Mouse (Mus musculus) urinary bladder, postnatal 4 days (tissue): ENCODE measurements at regions not wholly inside any gene's neighbourhood (a gene's known extent, or its start where the extent isn't known, plus 50 kb on each side); places are given as distances from the start of the nearest gene placed in this dataset.

Experiments used
- DNase-seq, 2 experiments: peaks; one replicate each; pipeline ENCODE4 v3.0.0; 2021 to 2022; ENCODE audit warnings: low spot score in 2 of 2

DNA sequence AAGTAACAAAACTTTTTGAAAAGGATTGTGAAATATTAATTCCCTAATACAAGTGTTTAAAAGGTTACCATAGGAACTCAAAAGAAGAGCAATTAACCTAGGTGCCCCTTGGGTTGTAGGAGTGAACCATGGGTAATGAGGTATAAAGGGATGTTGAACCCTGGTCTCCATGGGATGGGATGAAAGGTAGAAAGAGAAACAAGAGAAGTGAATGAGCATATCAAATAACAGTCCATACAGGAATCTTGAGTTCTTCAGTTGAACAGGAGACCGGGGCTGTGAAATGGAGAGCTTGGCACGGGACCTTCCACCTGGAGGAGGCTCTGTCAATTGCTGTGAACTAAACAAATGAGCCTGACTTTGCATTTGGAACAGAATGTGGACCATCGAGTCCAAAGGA lies 449.6 kb upstream of the Meis1 start:
- DNase-seq, result no peak

DNA sequence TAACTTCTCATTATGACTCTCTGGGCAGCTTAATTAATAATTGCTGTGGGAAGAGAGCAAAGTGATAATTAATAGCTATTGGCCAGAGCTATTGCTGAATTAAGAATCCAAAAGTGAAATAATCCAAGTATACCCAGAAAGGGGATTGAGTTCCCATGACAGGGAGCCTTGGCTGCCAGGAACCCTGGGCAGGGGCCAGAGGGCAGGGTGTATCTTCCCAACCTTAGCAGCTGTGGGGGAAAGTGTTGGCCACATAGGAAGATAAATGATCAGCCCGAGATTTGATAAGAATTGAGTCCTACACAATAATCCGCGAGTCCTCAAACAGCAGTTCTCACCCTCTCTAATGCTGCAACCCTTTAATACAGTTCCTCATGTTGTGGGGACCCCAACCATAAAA lies 450.0 kb upstream of the Meis1 start:
- no peak for DNase-seq

DNA sequence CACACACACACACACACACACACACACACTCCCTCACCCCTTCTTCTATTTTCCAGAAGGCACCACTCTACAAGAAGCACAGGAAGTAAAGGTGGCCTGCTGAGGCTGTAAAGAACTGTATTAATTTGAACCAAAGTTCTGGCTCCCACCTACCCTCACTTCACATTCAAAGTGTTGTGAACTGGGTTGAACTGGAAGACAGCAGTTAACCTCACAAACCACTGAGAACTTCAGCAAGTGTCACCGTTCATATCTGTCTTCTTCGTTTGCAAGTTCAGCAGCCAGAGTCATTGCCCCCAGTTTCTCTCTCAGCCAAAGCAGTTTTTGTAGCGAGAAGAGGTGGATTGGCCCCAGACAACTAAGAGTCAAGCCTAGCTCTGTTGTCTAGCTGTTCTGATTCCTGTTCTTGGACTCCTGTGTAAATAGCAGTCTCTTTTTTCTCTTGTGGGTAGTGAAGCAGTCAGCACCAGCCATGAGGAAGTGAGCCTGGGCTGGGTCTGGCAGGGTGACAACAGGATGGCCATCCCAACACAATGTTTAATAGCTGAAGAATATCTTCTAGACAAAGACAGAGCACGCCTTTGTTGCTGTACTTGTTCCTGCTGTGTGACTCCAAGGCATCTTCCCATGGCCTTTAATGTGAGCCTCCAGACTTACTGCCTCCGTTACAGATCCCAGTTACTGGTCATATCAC lies 452.0 kb upstream of the Meis1 start:
- DNase-seq, result no peak

DNA sequence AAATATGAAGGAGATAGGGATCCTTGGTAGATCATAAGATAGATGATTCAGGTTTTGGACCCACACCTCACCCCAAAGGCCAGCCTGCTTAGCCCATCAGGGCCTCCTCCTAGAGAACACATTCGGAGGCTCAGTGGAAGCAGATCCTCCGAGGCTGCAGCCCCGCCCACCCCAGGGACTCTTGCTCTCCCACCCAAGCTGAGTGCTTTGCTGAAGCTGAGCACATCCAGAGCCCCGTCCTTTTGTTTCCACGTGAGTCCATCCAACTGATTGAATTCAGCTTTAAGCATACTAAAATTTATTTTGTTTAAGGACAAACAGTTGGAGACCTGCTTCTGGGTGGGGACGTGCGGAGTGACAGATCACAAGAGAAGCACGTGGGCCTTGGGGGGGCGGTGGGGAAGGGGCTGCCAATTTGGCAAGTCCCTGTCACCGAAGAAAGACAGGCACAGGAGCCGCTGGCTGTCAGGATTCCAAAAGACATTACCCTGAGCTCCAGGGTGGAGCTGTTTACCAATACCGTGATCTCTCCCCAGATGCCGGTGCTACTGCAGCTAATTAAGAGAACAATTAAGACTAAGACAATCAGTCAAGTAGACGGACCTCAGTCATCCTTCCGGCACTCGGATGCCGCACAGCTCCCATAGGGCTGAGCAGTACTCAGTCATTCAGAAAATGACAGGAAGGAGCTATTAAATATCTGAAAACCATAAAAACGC lies 448.9 kb upstream of the Spred2 start:
- no peak for DNase-seq

DNA sequence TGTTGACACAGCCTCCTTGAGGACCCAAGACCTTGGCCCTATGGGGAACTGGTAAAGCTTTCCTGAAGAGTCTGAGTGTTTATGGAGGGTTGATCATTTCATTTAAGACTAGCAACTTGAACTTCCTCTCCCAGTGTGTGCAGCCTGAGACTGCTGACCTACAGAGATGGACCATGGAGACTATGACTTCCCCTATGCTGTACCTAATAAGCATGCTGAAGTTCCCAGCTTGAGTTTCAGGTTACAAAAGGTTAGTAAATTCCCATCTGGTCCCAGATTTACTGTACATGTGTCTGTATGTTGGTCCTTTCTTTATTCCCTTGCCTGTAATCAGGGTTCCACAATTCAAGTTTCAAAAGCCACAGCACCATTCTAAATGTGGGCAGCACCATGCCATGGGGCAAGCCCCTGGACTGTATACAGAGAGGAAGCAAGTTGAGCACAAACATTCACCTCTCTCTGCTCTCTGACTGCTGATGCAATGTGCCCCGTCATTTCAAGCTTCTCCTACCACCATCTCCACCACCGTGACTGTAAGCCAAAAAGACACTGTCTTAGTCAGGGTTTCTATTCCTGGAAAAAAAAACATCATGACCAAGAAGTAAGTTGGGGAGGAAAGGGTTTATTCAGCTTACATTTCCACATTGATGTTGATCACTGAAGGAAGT lies 431.0 kb upstream of the Spred2 start:
- DNase-seq, result no peak

DNA sequence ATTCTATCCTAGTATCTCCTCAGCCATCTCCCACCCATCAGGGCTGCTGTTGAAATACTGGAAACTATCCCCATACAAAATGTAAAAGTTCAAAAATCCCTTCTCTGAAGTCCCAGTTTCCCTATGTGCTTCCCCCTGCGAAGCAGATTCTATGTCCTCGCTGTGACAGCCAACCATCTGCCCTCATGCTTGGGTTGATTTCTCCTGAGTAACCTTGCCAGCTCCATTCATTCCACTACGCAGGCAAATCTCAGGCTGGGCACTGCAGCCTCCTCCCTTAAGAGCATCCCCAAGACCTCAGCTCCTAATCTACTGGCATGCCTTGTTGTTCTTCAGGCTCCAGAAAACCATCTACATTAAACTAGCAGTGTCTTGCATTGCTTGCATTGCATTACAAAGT lies 402.5 kb upstream of the Spred2 start:
- no peak for DNase-seq

DNA sequence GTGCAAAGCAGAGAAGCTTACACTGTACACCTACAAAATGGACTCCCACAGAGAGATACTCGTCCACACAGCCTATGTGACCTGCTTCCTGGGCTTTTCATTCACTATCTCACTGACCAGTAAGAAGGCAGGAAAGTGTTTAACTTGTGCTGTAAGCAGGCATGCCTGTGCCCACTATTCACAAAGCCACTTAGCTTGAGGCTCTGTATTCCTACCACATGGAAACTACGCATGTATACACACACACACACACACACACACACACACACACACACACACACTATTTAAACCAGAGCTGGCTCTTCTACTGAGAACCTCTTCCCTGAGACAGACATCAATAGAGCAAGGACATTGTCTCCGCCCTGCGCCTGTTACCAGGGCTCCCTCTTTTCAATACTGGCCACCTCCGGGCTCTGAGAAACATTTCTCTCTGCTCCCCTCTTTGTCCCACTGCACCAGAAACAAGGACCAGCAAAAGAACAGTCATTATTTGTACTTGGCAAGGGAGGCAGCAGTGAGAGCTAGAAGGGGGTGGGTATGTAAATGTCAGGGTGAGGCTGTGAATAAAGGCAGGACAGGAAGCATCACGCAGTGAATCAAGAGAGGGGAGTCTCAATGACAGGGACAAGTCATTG lies 400.2 kb upstream of the Spred2 start:
- DNase-seq, result no peak

DNA sequence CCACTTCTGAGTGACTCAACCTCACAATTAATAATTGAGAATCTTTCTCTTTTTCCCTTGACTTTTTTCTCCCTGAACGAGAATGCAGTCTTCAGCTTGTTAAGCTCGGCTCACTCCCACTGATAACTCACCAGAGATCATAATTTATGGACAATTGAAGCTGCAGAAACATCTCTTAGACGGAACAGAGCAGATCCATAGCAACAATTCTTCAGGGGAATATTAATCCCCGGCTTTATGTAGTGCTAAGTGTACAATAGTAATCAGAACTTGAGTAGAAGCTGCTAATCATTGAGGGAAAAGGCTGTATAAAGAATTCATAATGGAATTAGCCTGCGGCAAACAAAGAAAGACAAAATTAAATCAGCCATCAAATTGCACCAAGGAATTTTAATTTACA lies 395.0 kb upstream of the Spred2 start:
- DNase-seq, result no peak

DNA sequence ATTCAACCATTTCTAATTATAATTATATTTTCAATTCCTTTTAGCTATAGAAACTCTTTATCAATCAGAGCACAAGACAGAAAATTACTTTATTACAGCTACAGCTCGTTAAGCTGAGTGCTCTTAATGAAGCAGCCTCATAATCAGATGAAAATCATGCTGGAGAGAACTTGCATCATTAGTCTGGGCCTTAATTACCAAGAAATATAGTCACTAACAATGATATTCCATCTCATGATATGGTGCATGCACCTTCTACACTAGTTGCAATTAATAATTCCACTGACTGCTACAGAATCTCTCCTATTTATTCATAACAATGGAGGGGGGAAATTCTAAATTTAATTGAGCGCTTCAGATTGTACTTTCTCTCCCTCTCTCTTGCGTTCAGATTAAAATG lies 393.5 kb upstream of the Spred2 start:
- no peak for DNase-seq

DNA sequence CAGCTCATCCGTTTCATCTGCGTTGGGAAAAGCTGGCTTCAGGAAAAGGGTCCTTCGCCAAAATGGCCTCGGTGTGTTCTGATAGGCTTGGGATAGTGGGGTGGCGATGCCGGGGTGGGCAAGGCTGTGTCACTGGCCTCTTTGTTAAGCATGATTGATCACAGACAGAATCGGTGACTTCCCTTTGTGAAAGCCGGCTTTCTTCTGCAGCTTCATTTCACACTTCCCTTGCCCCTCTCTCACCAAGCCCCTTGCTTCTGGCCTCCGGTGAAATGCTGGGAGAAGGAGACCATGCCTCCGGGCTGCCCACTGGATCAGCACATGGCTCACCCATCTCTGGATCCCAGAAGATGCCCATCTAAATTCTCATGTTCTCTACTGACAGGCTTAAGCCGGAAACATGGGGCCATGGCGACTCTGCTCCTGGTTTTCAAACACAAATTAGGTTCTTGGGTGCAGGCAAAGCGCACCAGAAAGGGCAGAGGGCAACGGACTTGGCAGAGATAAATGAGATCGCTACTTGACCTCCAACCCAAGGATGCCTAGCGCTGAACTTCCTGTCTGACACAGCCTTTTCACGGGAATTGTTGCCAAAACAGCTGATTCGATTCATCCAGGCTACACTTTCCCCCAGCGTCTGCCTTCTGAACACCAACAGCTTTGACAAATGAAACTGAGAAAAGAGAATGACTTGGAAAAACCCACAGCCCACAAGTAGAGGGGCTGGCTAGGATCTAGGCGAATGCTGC lies 392.7 kb upstream of the Spred2 start:
- no peak for DNase-seq

DNA sequence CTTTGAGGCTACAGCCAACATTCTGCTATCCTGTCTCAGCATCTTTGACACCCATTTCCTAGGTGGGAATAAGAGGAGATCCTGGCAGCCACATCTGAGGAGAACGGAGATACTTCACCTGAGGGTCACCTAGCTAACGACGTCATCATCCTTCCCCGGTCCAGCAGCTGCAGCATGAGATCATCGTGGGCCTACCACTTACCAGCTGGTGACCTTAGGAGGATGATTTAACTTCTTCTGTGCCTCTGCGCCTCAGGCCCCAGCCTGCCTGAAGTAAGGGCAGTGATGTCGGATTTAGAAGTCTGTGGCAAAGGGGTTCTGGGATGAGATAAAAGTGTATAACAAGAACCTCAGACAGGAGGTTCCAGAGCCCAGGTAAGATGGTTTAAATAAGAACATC lies 391.3 kb upstream of the Spred2 start:
- DNase-seq, result no peak

DNA sequence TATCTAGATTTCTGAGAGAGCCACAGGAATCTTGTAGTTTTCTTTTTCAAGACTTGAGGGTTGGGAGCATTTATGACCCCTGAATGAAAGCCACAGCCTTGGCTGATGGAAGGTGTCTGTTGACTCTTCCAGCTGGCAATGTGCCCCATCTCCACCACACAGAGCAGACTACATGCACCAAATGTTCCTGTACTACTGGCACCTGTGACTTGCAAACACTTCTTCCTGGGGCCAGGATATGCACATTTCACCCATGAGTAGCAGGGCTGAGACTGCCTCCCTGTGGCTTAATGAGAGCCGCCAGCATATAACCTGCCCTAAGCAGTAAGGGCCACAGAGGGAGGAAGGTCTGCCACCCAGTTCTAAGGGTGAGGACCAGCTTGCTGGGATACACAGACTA lies 390.5 kb upstream of the Spred2 start:
- no peak for DNase-seq

DNA sequence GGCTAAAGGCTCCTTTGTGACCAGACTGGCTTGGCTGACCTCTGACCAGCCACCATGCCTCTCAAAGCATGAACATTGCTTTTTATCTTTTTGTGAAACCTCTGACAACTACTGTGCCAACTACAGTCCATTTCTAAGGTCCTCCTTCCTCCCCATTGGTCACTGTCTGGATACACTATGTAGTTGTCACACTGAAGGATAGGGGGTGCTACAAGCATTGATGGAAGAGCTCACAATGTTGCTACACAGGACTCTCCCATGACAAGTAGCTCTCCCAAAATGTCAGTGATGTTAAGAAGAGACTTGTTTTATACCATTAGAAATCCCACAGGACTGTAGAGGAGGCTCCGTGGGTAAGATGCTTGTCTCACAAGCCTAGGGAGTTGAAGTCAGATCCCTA lies 389.0 kb upstream of the Spred2 start:
- DNase-seq, result no peak

DNA sequence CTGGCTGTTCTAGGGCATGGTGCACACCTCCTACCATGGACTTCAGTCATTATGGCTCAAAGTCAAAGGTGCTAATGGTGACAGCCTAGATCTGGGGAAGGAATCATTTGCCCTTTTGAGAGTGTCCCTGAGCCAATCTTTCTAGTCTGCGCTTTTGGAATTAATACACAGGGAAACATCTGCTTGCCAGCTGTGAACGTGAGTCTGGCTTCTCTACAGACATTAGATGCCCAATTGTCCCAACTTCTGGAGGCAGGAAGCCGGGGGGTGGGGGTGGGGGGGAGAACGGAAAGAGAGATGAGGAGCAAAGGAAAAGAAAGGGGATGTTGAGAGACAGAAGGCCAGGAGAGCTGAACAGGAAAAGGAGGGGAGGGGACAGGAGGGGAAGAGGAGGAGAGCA lies 377.9 kb upstream of the Spred2 start:
- DNase-seq, result no peak

DNA sequence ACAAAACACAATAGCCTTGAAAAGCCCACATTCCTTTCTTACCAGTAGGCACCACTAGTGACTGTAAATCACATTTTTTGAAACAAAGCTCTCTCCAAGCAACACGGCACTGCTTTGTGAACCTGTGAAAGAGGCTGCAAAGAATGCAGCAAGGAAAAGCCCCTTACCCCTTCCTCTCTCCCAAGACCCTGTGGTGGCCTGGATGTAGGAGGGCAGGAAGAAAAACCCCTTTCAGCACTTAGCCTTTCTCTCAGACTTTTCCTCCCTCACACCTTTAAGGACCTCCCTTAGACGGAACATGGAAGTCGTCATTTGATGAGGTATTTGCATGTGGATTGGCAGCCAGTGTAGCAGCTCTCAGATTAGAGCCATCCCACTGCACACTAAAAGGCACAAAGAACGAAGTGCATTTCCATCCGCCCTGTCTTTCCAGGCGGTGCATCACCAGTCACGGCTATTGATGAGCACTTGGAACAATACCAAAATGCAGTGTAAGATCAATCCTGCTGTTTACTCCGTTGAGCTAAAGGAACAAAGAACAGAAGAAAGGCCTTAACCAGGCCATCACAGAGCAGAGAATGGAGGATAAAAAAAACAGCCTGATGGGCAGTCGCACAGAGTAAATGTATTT lies 369.7 kb upstream of the Spred2 start:
- no peak for DNase-seq

DNA sequence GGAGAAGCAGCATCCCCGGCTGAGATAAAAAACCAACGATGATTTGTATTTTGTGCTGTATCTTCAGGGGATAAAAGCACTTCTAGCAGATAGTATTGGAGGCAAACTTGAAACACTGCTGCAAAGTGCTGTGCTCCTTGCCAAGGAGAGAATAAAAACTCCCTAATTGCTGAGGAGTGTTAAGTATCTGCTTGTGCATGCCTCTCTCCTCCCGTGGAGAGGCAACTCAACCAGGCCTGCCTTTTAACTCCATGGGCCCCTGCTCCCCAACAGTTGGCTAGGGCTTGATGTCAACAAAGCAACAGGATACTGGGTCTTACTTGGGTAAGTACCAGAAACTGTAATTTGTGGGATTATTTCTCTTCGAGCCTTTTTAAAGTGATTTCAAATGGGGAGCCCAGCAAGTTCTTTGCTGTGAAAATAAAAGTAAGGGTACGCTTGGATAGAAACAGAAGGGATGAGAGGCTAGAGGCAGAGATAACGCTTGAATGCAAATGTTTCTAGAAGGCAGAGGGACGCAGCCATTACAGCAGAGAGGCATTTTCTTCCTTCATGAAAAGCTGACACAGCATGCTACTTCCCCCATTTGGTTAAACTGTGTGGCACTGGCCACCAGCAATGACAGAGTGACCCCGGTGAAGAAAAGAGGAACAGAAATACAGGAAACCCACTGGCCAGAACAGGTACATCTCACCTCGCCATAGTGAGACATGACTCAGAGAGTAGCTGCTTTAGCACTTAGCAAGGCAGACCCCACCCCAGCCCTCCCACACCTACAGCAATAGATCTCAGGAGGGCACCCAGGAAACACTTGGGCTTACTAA lies 369.0 kb upstream of the Spred2 start:
- no peak for DNase-seq

DNA sequence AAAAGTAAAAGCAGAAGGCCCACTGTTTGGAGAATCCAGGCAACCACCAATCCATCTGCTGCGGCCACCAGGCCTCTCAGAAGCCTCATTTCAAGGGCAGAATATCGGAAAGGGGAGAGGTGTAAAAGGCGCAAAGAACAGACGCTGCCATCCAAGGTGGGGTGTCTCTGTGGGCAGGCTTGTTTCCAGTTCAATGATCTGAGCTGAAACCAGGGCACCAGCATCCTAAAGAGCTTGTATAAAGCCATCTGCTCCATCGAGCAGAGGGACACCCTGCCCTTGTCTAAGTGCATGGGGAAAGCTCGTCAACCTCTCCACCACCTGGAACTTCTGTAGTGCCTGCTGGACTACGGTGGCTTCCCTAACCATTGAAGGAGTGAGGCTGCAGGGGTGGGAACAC lies 363.7 kb upstream of the Spred2 start:
- DNase-seq, result no peak

DNA sequence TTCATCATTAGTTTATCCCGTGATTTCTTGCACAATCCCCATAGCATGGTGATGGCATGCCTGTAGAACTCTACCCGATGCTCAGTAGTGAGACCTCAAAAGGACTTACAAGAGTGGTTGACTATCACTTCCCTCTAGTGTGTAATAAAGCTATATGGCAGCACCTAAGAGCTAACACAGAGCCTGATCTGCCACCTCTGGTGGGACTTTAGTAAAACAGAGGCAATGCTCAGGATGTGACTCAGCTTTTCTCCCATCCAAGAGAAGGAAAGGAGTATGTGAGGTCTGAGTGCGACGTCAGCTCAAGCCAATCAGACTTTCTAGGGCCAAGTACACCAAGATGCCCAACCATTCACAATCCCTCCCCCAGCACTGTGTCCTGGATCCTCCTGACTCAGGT lies 361.5 kb upstream of the Spred2 start:
- no peak for DNase-seq

DNA sequence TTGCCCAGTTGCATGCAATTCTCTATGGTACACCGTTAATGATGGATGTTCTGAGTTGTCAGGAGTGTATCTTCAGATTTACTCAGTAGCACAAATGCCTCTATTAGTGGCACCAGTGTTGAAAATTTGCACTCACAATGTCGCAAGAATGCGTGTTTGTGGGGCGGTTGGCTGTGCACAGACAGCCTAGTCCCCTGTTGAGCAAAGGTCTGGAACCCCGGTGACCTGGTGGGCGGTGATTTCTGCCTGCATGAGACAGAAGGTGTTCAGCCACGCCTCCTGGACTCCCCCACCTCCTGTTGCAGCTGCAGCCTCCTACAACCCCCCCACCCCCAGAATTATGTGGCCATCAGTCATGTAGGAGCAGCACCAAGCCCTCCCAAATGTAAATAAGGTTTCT lies 338.9 kb upstream of the Spred2 start:
- DNase-seq, result no peak

DNA sequence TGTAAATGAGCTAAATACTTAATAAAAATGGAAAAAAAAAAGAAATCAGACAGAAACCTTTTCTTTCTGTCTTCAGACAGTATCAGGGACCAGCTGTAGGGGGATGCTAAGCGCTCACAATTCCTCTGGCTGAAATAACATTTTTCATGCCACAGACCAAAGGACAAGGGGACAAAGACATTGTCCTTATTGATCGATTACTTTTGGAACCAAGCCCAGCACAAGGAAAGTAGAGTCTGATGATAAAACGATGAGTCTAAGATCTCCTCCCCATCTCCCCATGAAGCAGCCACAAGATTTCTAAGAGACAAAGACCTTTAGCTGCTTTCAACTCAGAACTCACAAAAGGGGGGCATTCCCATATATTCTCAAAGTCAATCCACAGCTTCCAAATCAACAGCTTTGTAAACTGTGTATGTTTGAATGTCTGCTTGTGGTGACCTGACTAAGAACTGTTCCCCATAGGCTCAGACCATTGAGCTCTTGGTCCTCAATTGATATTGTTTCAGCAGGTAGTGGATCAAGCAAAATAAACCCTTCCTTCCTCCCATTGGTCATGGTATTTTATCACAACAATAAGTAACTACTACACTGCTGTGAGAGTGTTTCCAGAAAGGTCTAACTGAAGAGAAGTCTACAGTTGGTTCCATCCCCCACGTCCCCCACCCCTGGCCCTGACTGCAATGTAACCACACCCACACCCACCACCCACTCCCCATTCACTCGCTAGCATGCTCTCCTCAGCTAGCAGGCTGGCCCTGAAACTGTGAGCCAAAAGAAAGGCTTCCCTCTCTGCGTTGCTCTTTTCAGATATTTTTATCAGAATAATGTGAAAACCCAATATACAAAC lies 331.4 kb upstream of the Spred2 start:
- DNase-seq, result peak in 1 of 2 experiments; percentile 10
